Mouse (Mus musculus) cerebellum, postnatal 25 days (tissue): ENCODE data around the gene Smim20.

Experiments used
- DNase-seq, 2 experiments: peaks; one replicate each; pipeline ENCODE4 v3.0.0; 2021; ENCODE audit warnings: mixed read lengths in 2 of 2

Gene Smim20

GRCm38 (mm10) chr5:53266931-53267853 lies at the start of gene Smim20:
TSS of gene Smim20 (plus strand) at chr5:53267083.
- DNase-seq, result peak; percentile 81 to 91

GRCm38 (mm10) chr5:53225434-53225833 lies 41.4 kb upstream of the Smim20 start:
- DNase-seq, result no peak

- DNase-seq, result no peak
Measured at GRCm38 (mm10) chr5:53230560-53230959, 36.3 kb upstream of the Smim20 start.

GRCm38 (mm10) chr5:53235551-53235950 lies 31.3 kb upstream of the Smim20 start:
- no peak for DNase-seq

- DNase-seq, result peak; percentile 47 to 59
Measured at GRCm38 (mm10) chr5:53236136-53236535, 30.7 kb upstream of the Smim20 start.

- DNase-seq, result no peak
Measured at GRCm38 (mm10) chr5:53236749-53237148, 30.1 kb upstream of the Smim20 start.

GRCm38 (mm10) chr5:53238761-53239160 lies 28.1 kb upstream of the Smim20 start:
- no peak for DNase-seq

GRCm38 (mm10) chr5:53239189-53239588 lies 27.7 kb upstream of the Smim20 start:
- DNase-seq, result no peak

- DNase-seq, result no peak
Measured at GRCm38 (mm10) chr5:53239831-53240440, 26.9 kb upstream of the Smim20 start.

- no peak for DNase-seq
Measured at GRCm38 (mm10) chr5:53241109-53241508, 25.8 kb upstream of the Smim20 start.

- no peak for DNase-seq
Measured at GRCm38 (mm10) chr5:53241963-53242362, 24.9 kb upstream of the Smim20 start.

- no peak for DNase-seq
Measured at GRCm38 (mm10) chr5:53242865-53243499, 23.9 kb upstream of the Smim20 start.

- DNase-seq, result no peak
Measured at GRCm38 (mm10) chr5:53243933-53244332, 22.9 kb upstream of the Smim20 start.

GRCm38 (mm10) chr5:53248499-53248898 lies 18.4 kb upstream of the Smim20 start:
- DNase-seq, result no peak

GRCm38 (mm10) chr5:53249431-53250061 lies 17.3 kb upstream of the Smim20 start:
- no peak for DNase-seq

- DNase-seq, result no peak
Measured at GRCm38 (mm10) chr5:53254154-53254553, 12.7 kb upstream of the Smim20 start.

- no peak for DNase-seq
Measured at GRCm38 (mm10) chr5:53254821-53255220, 12.1 kb upstream of the Smim20 start.

- peak; percentile 43 to 56 for DNase-seq
Measured at GRCm38 (mm10) chr5:53258038-53258786, 8.7 kb upstream of the Smim20 start.

- DNase-seq, result no peak
Measured at GRCm38 (mm10) chr5:53259894-53260293, 7.0 kb upstream of the Smim20 start.

- DNase-seq, result no peak
Measured at GRCm38 (mm10) chr5:53261999-53262398, 4.9 kb upstream of the Smim20 start.

- DNase-seq, result no peak
Measured at GRCm38 (mm10) chr5:53264061-53264460, 2.8 kb upstream of the Smim20 start.

- DNase-seq, result no peak
Measured at GRCm38 (mm10) chr5:53265740-53266139, 1.1 kb upstream of the Smim20 start.
